Mouse (Mus musculus) heart, postnatal 4 days (tissue): ENCODE data around the gene Ddi2. TPM values are rescaled to one million over a fixed set of nuclear protein-coding genes. Genes with fewer than 3 reads are reported as not detected.
"Not testable (repeated sequence)": the region's sequence is repeated elsewhere in the genome, so short reads cannot be mapped to it uniquely, and the experiment has no call there.

ENCODE experiments used
- DNase-seq: peaks from one replicate; pipeline ENCODE4 v3.0.0; 2021
- total RNA-seq, 2 experiments: library from RNA; stranded (reverse); gene quantifications; 2 replicates each; pipeline ENCODE4 v1.2.3; 2021

The Ddi2 gene
- 10 to 100 TPM; 34.9 to 36.8 TPM for total RNA-seq

DNA sequence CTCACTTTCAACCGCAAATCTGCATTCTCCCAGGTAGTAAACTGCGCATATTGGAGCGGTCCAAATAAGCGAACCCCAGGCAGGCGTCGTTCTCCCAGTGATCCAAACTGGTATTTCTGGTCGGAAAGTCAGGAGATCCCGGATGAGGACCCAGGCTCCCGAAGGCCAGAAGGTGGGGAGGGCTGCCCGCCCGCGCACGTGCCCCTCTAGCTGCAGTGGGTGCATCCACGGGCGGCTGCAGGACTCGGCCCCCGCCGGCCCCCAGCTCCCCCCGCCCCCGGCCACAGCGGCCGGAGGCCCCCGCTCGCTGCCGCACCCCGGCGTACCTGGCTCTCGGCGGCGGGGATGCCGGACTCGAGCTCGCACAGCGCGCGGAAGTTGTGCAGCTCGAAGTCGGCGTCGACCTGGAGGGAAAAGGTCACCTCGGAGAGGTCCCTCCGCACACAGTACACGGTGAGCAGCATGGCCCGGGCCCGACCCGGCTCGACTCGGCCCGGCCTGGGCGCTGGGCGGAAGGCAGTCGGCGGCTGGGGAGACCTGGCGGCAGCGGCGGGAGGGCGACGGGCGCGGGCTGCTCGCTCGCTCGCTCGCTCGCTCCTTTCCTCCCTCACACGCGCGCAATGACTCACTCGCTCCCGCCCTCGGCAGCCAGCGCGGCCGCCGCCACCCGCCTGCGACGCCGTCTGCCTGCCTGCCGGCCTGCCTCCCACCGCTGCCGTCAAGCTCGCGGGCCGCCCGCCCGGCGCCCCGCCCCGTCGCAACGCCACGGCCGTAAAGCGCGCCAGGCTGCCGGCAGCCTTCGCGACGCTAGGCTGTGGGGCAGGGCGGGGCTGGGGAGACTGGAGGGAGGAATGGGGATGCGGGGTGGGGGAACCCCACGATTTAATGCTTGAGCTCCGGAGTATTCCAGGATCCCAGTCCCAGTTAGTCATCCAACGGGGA lies at the start of gene Ddi2:
Ddi2 (minus strand) TSS at position 689 of the 942 bp plus-strand sequence.
- DNase-seq, result peak; percentile 93

DNA sequence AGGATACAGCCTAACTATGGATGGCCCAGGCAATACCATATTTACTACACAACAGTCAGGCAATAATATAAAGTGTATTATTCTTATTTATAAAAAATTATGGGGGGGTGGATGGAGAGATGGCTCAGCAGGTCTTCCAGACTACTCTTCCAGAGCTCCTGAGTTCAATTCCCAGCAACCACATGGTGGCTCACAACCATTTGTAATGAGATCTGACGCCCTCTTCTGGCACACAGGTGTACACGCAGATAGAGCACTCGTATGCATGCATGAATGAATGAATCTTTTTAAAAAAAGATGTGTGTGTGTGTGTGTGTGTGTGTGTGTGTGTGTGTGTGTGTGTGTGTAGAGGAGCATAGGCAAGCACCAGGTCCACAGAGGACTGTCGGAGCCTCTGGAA lies 49.8 kb upstream of the Ddi2 start:
- not testable (repeated sequence) for DNase-seq

GRCm38 (mm10) chr4:141771823-141772222 lies 48.6 kb upstream of the Ddi2 start:
- no peak for DNase-seq

GRCm38 (mm10) chr4:141769501-141770160 lies 46.4 kb upstream of the Ddi2 start:
- peak; percentile 45 for DNase-seq

- DNase-seq, result peak; percentile 71
These were observed 44.3 kb upstream of the Ddi2 start for GRCm38 (mm10) chr4:141767353-141768036.

DNA sequence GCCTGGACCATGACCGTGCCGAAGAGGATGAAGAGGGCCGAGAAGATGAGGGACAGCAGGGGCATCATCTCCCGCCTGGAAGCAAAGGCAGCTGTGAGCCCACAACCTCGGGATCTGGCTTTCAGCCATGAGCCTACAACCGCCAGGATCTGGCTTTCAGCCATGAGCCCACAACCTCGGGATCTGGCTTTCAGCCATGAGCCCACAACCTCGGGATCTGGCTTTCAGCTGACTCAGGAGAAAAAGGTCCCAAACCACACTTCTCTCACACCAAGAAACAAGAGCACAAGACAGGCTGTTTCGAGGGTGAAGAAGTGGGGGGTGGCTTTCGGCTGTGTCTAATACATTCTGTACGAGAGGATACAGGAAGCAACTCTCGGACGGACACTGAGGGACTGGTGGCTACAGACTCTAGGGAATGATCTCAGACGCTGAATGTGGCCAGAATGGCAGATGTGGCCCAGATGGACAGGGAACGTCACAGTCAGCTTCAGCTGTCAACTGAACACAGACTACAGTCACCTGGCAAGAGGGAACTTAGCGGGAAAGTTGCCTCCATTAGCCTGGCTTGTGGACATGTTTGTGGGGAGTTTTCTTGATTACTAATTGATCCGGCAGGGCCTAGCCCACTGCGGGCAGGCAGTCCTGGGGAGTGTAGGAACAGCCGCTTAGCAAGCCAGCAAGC lies 43.6 kb upstream of the Ddi2 start:
- DNase-seq, result peak; percentile 76

DNA sequence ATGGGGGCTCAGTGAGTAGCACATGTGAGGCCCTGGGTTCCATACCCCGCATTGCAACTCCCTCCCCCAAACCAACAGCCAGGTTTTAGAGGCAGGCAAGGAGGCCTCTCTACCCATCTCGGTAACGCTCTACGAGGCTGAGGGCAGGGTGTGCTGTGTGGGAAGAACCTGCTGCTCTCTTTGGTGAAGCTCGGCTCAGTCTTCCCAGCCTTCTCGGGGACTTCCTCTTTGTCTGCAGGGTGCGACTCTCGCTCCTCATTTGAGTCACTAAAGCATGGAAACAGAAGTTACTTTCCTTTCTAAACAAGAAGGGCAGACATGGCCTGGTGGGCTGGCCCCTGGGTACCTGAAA lies 43.1 kb upstream of the Ddi2 start:
- DNase-seq, result no peak

DNA sequence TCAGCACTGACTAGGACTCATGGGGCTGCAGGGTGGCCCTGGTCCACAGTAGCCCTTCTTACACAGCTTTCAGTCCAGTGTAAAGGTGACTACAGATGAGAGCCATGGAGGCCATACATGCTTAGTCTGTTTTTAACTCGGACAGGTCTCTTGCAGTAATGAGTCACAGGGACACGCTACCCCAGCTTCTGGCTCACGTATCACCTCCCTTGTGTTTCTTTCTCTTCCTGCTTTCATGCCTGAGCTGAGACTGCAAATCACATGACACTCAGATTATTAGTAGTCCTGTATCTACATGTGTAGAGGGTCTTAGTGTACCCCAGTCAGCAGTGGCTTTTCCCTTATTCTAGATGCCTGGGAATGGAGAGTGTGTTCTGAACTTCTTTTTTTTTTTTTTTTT lies 41.8 kb upstream of the Ddi2 start:
- DNase-seq, result no peak

DNA sequence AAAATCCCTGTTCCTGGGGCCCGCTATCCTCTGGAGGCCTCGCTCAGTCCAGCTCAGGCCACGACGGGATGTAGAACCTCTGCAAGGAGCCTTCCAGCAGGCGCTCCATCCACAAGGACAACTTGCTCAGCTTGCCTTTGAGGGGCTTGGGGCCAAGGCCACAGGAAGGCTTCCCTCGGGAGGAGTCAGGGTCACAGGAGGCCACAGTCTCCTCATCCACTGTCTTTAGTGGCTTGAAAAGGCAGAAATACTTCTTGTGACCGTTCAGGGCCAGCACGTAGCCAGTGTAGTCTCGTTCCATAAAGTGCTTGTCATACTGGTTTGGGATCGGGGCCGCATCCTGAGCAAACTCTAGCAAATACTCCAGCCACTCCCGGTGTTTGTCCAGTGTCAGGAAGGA lies 40.3 kb upstream of the Ddi2 start:
- no peak for DNase-seq

GRCm38 (mm10) chr4:141762102-141762598 lies 38.9 kb upstream of the Ddi2 start:
- no peak for DNase-seq

- DNase-seq, result no peak
These were observed 37.7 kb upstream of the Ddi2 start for GRCm38 (mm10) chr4:141760942-141761341.

- no peak for DNase-seq
These were observed 35.8 kb upstream of the Ddi2 start for GRCm38 (mm10) chr4:141758874-141759542.

GRCm38 (mm10) chr4:141757124-141757523 lies 33.9 kb upstream of the Ddi2 start:
- no peak for DNase-seq

DNA sequence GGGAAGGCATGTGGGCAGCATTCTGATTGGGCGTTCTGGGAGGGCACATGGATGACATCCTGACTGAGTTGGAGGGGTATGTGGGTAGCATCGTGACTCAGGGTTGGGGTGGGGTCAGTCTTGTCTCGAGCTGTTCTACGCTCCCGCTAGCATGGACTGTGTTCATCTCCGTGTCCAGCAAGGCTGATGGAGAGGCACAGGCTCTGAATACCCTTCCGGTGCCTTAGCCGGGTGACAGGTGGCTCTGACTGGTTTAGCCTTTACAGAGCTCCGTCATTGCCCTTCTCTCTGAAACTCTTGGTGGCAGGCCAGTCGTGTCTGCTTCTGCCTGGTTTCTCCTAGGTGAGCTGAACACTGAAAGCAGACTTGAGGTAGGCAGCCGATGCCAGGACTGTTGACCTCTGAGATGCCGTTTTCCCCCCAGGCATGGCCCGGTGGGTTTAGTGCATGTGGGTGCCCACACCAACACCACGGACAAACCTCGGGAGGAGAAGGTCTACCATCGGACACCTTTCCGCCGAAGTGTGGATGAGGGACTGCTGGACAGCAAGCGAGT lies 32.2 kb upstream of the Ddi2 start:
- no peak for DNase-seq

GRCm38 (mm10) chr4:141752076-141752421 lies 28.8 kb upstream of the Ddi2 start:
- no peak for DNase-seq

- DNase-seq, result no peak
These were observed 28.3 kb upstream of the Ddi2 start for GRCm38 (mm10) chr4:141751419-141752075.

GRCm38 (mm10) chr4:141750826-141751225 lies 27.6 kb upstream of the Ddi2 start:
- no peak for DNase-seq

DNA sequence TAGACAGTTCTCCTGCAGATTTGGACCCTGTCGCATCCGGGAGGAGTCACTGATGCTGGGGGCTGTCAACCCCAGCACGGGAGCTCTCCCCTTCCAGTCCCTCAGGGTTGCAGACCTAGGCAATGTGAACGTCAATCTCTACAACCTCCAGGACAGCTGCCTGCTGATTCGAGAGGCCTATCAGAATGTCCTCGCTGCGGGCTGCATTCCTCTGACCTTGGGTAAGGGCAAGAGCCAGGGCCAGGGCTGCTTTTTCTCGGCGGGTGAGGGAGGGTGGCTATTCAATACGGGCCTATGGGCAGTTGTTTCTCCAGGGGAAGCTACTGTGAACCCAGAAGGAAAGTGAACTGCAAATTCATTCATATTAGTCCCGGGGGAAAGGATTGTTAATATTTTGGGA lies 26.3 kb upstream of the Ddi2 start:
- DNase-seq, result peak; percentile 65

DNA sequence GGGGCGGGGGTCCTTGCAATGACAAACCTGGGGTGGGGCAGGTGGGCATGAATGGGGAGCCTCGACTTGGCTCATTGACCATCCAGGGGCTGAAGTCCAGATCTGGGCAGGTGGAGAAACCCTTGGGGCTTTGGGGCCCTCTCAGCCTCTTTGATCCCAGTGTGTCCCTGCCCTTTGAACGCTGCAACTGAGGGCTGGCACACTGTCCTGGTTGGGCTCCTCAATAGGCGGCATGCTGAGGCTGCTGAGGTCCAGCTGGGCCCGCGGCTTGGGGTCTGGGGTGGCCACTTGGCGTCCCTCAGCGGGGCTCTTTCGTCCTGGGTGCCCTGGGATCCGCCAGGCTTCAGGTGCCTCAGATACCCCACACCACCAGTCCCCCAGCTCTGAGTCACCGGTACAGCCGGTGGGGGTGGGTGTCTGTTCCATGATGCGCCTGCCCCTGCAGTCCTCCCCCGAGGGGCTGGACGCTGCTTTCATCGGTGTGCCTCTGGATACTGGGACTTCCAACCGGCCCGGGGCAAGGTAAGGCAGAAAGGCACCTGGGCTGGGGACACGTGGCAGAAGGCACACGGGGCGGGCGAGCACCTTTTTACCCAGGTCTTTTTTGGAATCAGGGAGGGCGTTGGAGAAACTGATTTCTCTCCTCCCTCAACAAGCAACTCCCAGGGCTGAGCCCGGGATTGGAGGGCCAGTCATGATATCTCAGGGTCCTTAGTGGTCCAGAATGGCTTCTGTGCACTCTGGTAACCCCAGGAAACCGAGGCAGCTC lies 23.5 kb upstream of the Ddi2 start, which contains the start of gene Agmat:
Agmat (plus strand) TSS at position 95 of the 769 bp plus-strand sequence.
- DNase-seq, result no peak

GRCm38 (mm10) chr4:141742381-141742780 lies 19.2 kb upstream of the Ddi2 start:
- DNase-seq, result no peak
